Mouse (Mus musculus) lung, postnatal 10 days (tissue): Measurements from ENCODE around the gene Cbx4.

ENCODE experiments used
- DNase-seq: peaks from one replicate; pipeline ENCODE4 v3.0.0; 2021

Cbx4 gene

GRCm38 (mm10) chr11:119041325-119041716, 44.7 kb downstream of the Cbx4 start:
- peak; percentile 63 for DNase-seq

GRCm38 (mm10) chr11:119040600-119041324, 45.3 kb downstream of the Cbx4 start, which contains the start of gene Cbx8:
Gene Cbx8, minus strand, starts transcription at chr11:119040969.
- peak; percentile 100 for DNase-seq

DNA sequence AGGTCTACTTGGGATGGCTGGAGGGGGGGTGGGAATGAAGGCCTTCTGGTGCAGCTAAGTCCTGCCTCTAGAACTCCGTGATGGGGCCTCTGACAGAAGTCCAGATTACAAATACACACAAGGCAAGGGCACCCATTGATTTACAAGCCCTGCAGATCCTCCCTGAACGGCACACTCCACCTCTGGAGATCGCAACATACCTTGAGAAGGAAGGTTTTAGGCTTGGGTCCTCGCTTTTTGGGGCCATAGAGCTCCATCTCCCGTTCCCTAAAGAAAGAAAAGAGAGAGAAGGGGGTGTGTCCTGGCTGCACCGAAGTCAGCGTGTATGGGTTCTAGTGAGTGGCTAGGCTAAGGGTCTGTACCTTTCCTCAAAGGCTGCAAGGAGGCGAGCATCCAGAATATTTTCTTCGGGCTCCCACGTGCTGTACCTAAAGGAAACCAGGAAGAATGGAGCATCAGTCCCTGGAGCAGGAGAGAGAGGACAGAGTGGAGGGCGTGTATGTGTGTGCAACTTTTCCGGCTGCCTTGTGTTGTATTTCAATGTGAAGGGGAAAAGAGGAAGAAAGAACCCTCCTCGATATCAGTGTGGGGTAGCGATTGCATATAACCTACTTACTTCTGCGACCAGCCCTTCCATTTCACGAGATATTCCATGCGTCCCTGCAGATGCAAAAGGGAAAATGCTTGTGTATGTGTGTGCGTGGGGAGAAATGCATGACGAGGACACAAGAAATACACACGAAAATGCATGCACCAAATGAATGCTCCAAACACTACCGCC, 46.1 kb downstream of the Cbx4 start:
- no peak for DNase-seq

GRCm38 (mm10) chr11:119038744-119039484, 47.1 kb downstream of the Cbx4 start:
- no peak for DNase-seq

DNA sequence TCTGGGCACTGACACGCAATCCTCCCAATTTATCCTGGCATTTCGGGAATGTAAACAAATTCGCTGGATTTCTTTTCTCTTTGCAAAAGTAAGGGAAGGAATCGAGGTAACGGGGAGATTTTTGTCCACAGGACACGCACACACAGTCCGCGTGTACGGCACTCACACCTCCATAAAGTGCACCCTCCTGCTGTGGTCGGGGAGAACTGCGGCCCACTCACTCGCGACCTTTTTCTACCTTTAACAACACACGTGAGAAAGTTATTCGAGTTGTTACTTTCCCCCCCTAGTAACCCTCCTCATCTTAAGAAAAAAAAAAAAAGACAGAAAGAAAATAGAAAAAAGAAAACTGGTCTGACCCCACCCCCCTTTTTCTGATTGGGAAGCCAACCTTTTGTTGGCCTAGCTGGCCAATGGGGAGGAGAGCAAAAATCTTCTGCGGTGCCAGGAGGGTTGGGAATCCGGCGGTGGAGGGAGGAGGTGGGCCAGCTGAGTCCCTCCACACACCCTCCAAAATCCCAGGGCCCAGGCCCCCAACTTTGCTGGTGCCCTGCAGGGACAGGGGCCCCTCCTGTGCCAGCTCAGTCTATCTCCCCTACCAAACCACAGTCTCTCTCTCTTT, 48.1 kb downstream of the Cbx4 start:
- DNase-seq: peak; percentile 50

DNA sequence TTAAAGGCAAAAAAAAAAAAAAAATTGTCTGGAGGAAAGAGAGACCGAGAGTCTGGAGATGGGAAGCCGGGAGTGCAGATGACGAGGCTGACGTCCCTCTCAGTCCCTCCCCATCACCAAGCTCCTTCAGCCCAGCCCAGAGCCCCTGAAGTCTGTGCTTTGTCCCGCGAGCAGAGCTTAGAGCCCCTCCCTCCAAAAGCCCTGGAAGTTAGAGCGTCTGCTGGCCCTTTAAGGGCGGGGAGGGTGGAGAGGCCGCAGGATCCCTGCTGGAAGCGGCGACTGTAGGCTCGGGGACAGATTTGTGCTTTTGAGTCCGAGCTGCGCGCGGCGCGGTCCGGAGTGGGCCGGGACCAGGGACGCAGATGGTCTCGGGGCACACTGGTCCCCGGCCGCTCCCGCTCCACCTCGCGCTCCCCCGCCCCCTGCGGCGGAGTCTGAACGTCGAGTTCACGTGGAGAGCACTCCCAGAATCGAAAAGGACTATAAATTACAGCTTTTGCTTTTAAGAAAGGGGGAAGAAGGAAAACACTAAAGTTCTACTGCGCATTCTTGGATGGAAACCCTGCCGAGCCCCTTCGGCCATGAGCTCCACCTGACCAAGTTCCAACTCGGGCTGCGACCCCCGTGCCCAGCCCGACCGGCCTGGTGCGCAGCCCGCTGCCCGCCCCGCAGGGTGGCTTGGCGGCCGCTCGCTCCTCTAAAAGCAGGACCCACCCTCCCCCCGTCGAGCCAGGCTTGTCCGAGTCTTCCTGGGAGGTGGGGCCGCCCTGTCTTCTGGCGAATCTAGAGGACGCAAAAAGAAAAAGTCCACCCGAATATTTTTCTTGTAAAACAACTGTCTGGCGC, 48.9 kb downstream of the Cbx4 start:
- peak; percentile 61 for DNase-seq

GRCm38 (mm10) chr11:119036447-119036846, 49.6 kb downstream of the Cbx4 start:
- DNase-seq: no peak

DNA sequence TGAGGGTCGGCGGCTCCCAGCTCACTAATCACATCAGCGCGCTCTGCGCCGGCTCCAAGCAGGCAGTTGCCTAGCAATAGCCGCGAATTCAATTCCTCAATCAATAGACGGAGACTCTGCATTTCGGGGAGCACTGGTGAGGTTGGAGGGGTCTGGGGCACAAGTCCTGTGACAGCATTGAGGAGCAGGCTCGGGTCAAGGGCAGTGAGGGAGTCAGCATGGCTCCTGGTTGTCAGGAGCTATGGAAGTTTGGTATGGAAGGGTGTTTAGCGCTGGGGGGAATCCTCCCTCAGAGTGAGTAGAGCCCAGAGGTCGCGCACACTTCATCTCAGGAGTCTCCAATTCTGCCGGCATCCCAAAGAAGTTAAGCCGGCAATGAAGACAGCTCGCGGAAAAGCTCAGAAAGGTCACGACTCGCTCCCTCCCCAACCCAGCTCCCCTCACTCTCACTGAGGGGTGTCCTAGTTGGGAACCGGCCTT, 50.3 kb downstream of the Cbx4 start:
- DNase-seq: no peak

DNA sequence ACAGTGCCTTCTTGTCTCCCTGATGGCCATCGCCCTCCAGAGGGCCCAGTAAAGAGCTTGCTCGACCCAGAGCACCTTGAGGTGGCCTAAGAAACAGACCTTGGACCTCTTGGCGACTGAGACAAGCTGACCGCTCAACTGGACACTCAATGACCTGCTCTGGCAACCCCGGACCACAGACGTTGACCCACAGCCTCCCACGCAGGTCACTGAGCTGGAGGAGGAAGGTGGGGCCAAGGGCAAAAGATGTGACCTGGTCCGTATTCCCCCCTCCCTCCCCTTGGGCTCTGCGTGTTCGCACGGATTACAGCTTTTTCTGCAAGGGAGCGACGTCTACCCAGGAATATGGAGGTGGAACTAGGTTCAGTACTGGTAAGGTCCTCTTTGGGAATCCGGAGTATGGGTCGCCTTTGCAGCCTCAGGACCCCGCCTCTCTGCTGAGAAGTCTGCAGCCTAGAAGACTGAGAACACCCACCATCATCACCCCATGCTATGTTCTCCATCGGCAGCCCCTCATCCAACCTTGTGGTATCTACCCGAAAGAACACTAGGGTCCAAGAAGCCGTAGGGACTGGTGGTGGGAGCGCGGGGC, 50.8 kb downstream of the Cbx4 start:
- DNase-seq: no peak

DNA sequence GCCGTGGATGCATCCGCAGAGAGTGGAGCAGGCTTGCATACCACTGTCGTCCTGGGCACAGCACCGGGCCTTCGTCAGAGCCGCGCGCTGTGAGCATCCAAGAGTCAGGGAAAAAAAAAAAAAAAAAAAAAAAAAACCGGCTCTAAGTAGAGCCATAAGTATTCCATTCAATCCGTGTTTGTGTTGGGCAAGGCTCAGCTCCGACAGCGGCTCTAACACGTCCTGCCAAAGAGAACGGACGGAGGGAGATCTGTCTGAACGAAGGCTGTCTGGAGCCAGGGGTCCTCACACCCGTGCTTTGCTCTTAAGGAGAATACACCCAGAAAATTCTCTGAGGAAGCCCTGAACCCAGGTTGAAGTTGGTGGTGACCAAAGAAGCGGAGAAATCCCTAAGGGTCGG, 51.4 kb downstream of the Cbx4 start:
- peak; percentile 2 for DNase-seq

DNA sequence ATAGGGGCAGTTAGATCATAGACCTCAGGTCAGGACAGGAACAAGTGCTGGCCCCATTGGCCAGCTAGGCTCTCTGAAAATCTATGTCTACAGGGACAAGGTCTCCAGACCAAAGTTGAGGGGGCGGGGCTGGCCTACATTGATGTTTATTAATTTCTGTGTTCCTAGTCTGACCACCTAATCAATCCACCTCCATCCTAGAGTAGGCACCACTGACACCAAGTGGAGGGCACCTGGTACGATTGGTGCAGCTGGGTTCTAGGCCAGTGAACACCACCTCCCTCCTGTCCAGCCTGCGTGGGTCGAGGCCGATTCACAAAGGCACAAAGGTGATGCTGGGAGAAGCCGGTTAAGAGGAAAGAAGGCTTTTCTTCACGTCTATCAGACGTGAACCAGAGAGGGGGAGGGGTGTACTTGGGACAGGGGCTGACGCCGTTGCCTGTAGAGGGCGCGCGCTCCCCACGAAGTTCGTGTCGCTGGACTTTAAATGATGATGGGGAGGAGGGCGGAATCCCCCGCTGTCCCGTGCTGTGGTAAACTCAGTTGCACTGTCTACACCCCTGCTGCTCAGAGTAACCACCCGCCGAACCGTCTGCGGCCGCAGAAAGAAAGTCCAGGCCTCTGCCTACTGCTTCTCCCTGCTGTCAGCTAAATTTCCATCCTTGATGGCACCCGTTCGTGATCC, 52.0 kb downstream of the Cbx4 start:
- DNase-seq: peak; percentile 93
